Mouse (Mus musculus) liver, embryonic 11.5 days (tissue): ENCODE measurements around the gene Gm28374. TPM values are rescaled to one million over a fixed set of nuclear protein-coding genes. Genes with fewer than 3 reads are reported as not detected.
A peak's percentile ranks its signal among the peaks of the same experiment; 100 is the strongest.

Experiments
- ATAC-seq: fragments of 200-750 bp; cut with Nextera tagmentation; replicated peaks from 2 replicates; pipeline ENCODE4 v1.8.0; 2017; ENCODE audit warnings: moderate number of reproducible peaks, mild to moderate bottlenecking, moderate TSS enrichment, moderate library complexity; ENCODE audit not compliant: low FRiP score
- DNase-seq: peaks from one replicate; pipeline ENCODE4 v3.0.0-alpha.2; 2017; ENCODE audit warnings: low spot score
- H3K27ac ChIP-seq: fragments of 300-500 bp; sonication (generic); 2 replicates; pipeline ENCODE4 v1.5.1; 2014; ENCODE audit warnings: mild to moderate bottlenecking, low read depth, low read length, control low read depth
- H3K27me3 ChIP-seq: fragments of 300-500 bp; sonication (generic); replicated peaks from 2 replicates; pipeline ENCODE4 v1.6.1; 2014; ENCODE audit warnings: low read length, mixed read lengths; ENCODE audit not compliant: control insufficient read depth, insufficient read depth
- H3K36me3 ChIP-seq: fragments of 300-500 bp; sonication (generic); 2 replicates; pipeline ENCODE4 v1.6.1; 2014; ENCODE audit warnings: mild to moderate bottlenecking, low read length, moderate library complexity, mixed read lengths; ENCODE audit not compliant: control insufficient read depth, insufficient read depth
- H3K4me1 ChIP-seq: fragments of 300-500 bp; sonication (generic); replicated peaks from 2 replicates; pipeline ENCODE4 v1.6.1; 2014; ENCODE audit warnings: low read length, mixed read lengths; ENCODE audit not compliant: control insufficient read depth, insufficient read depth
- H3K4me2 ChIP-seq: fragments of 300-500 bp; sonication (generic); 2 replicates; pipeline ENCODE4 v1.6.1; 2014; ENCODE audit warnings: mild to moderate bottlenecking, control low read depth, moderate library complexity
- H3K4me3 ChIP-seq: fragments of 300-500 bp; sonication (generic); 2 replicates; pipeline ENCODE4 v1.5.1; 2014; ENCODE audit warnings: low read depth, low read length, control low read depth
- H3K9ac ChIP-seq: fragments of 300-500 bp; sonication (generic); 2 replicates; pipeline ENCODE4 v1.6.1; 2014; ENCODE audit warnings: low read depth, low read length, control low read depth
- H3K9me3 ChIP-seq: fragments of 300-500 bp; sonication (generic); 2 replicates; pipeline ENCODE4 v1.6.1; 2016; ENCODE audit warnings: low read length, inconsistent platforms, mixed read lengths; ENCODE audit not compliant: control insufficient read depth
- WGBS: fragments of 180-500 bp; shearing (Covaris S2); extraction: QIAGEN DNeasy Blood & Tissue Kit; methylation state at CpG from one replicate; pipeline ENCODE4 v1.1.7; 2014; 5-methylcytosine and 5-hydroxymethylcytosine counted together
- polyA plus RNA-seq: library from polyadenylated mRNA; unstranded; fragments of >200 nt; fragmentation: Nextera tagmentation; extraction: Ambion mirVana; gene quantifications from 2 replicates; pipeline ENCODE4 v1.2.1, GENCODE M21; 2014

Gene Gm28374
- polyA plus RNA-seq, 1 experiment from 2014 or later, result 2.2 TPM

- peak within 1 kb of the TSS; percentile 73 for H3K9ac ChIP-seq
- H3K9me3 ChIP-seq, result no peaks in the 10 kb centered on the region
- peaks cover 23% of the 10 kb centered on the region for H3K36me3 ChIP-seq
- H3K4me1 ChIP-seq, result peaks cover 6% of the 10 kb centered on the region
- H3K4me3 ChIP-seq, result peak within 1 kb of the TSS; percentile 74
- no peaks in the 10 kb centered on the region for H3K27me3 ChIP-seq
- peak; percentile 90 for DNase-seq
- peak within 1 kb of the TSS; percentile 80 for H3K4me2 ChIP-seq
- peak within 1 kb of the TSS; percentile 50 for H3K27ac ChIP-seq
- WGBS, result under 1% methylated on average over 33 of the region's 33 CpGs
- ATAC-seq, result peak; percentile 84
Observed at GRCm38 (mm10) chr19:6076564-6077393, 5.3 kb downstream of the Gm28374 start, which contains the start of gene Vps51. Gene Vps51, minus strand, starts transcription at chr19:6077231.

GRCm38 (mm10) chr19:6073889-6074288, 8.2 kb downstream of the Gm28374 start:
- Histone ChIP-seq H3K9me3 (no peaks in the 10 kb centered on the region), H3K27me3 (no peaks in the 10 kb centered on the region), H3K4me1 (peaks cover 6% of the 10 kb centered on the region), H3K4me3 (no peak overlapping the region), H3K9ac (no peak overlapping the region), H3K36me3 (peaks cover 27% of the 10 kb centered on the region), H3K27ac (no peak overlapping the region), H3K4me2 (no peak overlapping the region)
- 90% methylated on average over 5 of the region's 5 CpGs for WGBS
- ATAC-seq (no peak), DNase-seq (no peak)

GRCm38 (mm10) chr19:6071261-6071660, 10.8 kb downstream of the Gm28374 start:
- DNase-seq, result no peak
- Histone ChIP-seq H3K9me3 (no peaks in the 10 kb centered on the region), H3K36me3 (peaks cover 30% of the 10 kb centered on the region), H3K27ac (no peak overlapping the region), H3K4me2 (no peak overlapping the region), H3K27me3 (no peaks in the 10 kb centered on the region), H3K9ac (no peak overlapping the region), H3K4me1 (peaks cover 16% of the 10 kb centered on the region), H3K4me3 (no peak overlapping the region)
- ATAC-seq, result no peak
- WGBS, result 92% methylated on average over 19 of the region's 19 CpGs

- ATAC-seq, result no peak
- 87% methylated on average over 31 of the region's 31 CpGs for WGBS
- Histone ChIP-seq H3K36me3 (peaks cover 30% of the 10 kb centered on the region), H3K4me2 (no peak overlapping the region), H3K27me3 (no peaks in the 10 kb centered on the region), H3K9ac (no peak overlapping the region), H3K9me3 (no peaks in the 10 kb centered on the region), H3K27ac (no peak overlapping the region), H3K4me3 (no peak overlapping the region), H3K4me1 (peaks cover 14% of the 10 kb centered on the region)
- no peak for DNase-seq
Observed at GRCm38 (mm10) chr19:6070571-6071250, 11.3 kb downstream of the Gm28374 start.

- peaks cover 27% of the 10 kb centered on the region for H3K36me3 ChIP-seq
- H3K4me1 ChIP-seq, result peaks cover 14% of the 10 kb centered on the region
- H3K27ac ChIP-seq, result 0 out of 2 replicates have a peak overlapping the region, but pooled peaks have one; percentile 43
- no peak overlapping the region for H3K4me3 ChIP-seq
- no peaks in the 10 kb centered on the region for H3K9me3 ChIP-seq
- no peak for ATAC-seq
- no peak overlapping the region for H3K9ac ChIP-seq
- 90% methylated on average over 10 of the region's 10 CpGs for WGBS
- H3K27me3 ChIP-seq, result no peaks in the 10 kb centered on the region
- H3K4me2 ChIP-seq, result no peak overlapping the region
- no peak for DNase-seq
Observed at GRCm38 (mm10) chr19:6069851-6070250, 12.2 kb downstream of the Gm28374 start.

- no peaks in the 10 kb centered on the region for H3K9me3 ChIP-seq
- peaks cover 14% of the 10 kb centered on the region for H3K4me1 ChIP-seq
- H3K4me3 ChIP-seq, result no peak overlapping the region; the same call in 1 of the 2 replicates
- WGBS, result 83% methylated on average over 4 of the region's 4 CpGs
- H3K9ac ChIP-seq, result no peak overlapping the region
- H3K27me3 ChIP-seq, result no peaks in the 10 kb centered on the region
- H3K36me3 ChIP-seq, result peaks cover 24% of the 10 kb centered on the region
- DNase-seq, result no peak
- H3K4me2 ChIP-seq, result no peak overlapping the region
- no peak overlapping the region for H3K27ac ChIP-seq
- ATAC-seq, result no peak
Observed at GRCm38 (mm10) chr19:6068951-6069350, 13.1 kb downstream of the Gm28374 start.

GRCm38 (mm10) chr19:6067724-6068415, 14.2 kb downstream of the Gm28374 start, which contains the start of gene Tm7sf2:
Gene Tm7sf2, minus strand, starts transcription at chr19:6068373.
- peaks cover 14% of the 10 kb centered on the region for H3K4me1 ChIP-seq
- H3K4me3 ChIP-seq, result peak within 1 kb of the TSS; percentile 67
- 14% methylated on average over 33 of the region's 33 CpGs for WGBS
- DNase-seq, result peak; percentile 92
- ATAC-seq, result peak; percentile 92
- no peaks in the 10 kb centered on the region for H3K9me3 ChIP-seq
- no peaks in the 10 kb centered on the region for H3K27me3 ChIP-seq
- peaks cover 23% of the 10 kb centered on the region for H3K36me3 ChIP-seq
- H3K4me2 ChIP-seq, result peak within 1 kb of the TSS; percentile 98
- peak within 1 kb of the TSS; percentile 88 for H3K27ac ChIP-seq
- peak within 1 kb of the TSS; percentile 72 for H3K9ac ChIP-seq

- Histone ChIP-seq H3K9me3 (no peaks in the 10 kb centered on the region), H3K27ac (peak overlapping the region; percentile 88), H3K27me3 (no peaks in the 10 kb centered on the region), H3K4me1 (peaks cover 18% of the 10 kb centered on the region), H3K9ac (peak overlapping the region; percentile 72), H3K4me3 (peak overlapping the region; percentile 67), H3K36me3 (peaks cover 19% of the 10 kb centered on the region), H3K4me2 (peak overlapping the region; percentile 98)
- ATAC-seq (peak; percentile 79), DNase-seq (peak; percentile 87)
- under 1% methylated on average over 30 of the region's 30 CpGs for WGBS
Observed at GRCm38 (mm10) chr19:6067011-6067723, 14.9 kb downstream of the Gm28374 start.
